ENCODE assay signal across 22 mouse cellular contexts in genomic region chr8:121342931-121343330, GRCm38 (mm10).
A peak's percentile ranks its signal among the peaks of the same experiment; 100 is the strongest.
DNase-seq lines count a peak whose midpoint lies in the region; ATAC-seq lines count a peak whose summit lies in the region.
"Had no signal": no experiment of that assay in that cellular context is flagged by ENCODE, and none has a peak within 500 bp of the region (broad histone marks: within the 10 kb centered on the region; RNA-seq: fewer than 3 reads in every experiment).

No protein-coding gene starts in this region.

- H3K36me3 ChIP-seq in kidney, embryonic 16.5 days (ENCODE audit: insufficient read depth, low read length) = no peaks in the 10 kb centered on the region
- no peaks in the 10 kb centered on the region for H3K36me3 ChIP-seq in limb, embryonic 10.5 days
- no peaks in the 10 kb centered on the region for H3K36me3 ChIP-seq in hindbrain, embryonic 11.5 days (ENCODE audit: control insufficient read depth, insufficient read depth, low read length)
- H3K36me3 ChIP-seq: forebrain, embryonic 15.5 days; G1E; hindbrain, embryonic 13.5 days; midbrain, embryonic 12.5 days; neural tube, embryonic 12.5 days had no signal

- H3K4me1 ChIP-seq in kidney, embryonic 16.5 days (ENCODE audit: insufficient read depth, low read length) = peaks cover 43% of the 10 kb centered on the region
- H3K4me1 ChIP-seq in limb, embryonic 10.5 days = peaks cover 66% of the 10 kb centered on the region
- H3K4me1 ChIP-seq in hindbrain, embryonic 11.5 days (replicated peaks; ENCODE audit: control insufficient read depth, insufficient read depth, low read length) = no peaks in the 10 kb centered on the region
- H3K4me1 ChIP-seq: forebrain, embryonic 15.5 days; midbrain, embryonic 12.5 days had no signal

- ATAC-seq in kidney, embryonic 16.5 days (ENCODE audit: low FRiP score, low TSS enrichment) = no peak
- no peak for ATAC-seq in hindbrain, embryonic 11.5 days (ENCODE audit: low FRiP score)
- ATAC-seq: forebrain, embryonic 15.5 days; inflammation-experienced regulatory T-cells, adult 6 months had no signal

- no peak overlapping the region for H3K4me3 ChIP-seq in kidney, embryonic 16.5 days (ENCODE audit: low read length)
- H3K4me3 ChIP-seq in limb, embryonic 10.5 days = peak overlapping the region; percentile 19; the same call in 1 of the 2 replicates
- no peak overlapping the region for H3K4me3 ChIP-seq in hindbrain, embryonic 11.5 days (ENCODE audit: low read depth, low read length)
- H3K4me3 ChIP-seq: forebrain, embryonic 15.5 days; heart, adult 2 months; hindbrain, embryonic 13.5 days; midbrain, embryonic 12.5 days; neural tube, embryonic 12.5 days had no signal

- H3K9ac ChIP-seq in kidney, embryonic 16.5 days (replicated peaks; ENCODE audit: low read length) = no peak overlapping the region
- H3K9ac ChIP-seq in hindbrain, embryonic 11.5 days (ENCODE audit: low read depth, low read length) = no peak overlapping the region
- H3K9ac ChIP-seq: forebrain, embryonic 15.5 days; hindbrain, embryonic 13.5 days; liver, embryonic 14.5 days; midbrain, embryonic 12.5 days; neural tube, embryonic 12.5 days had no signal

- peak; percentile 28 for DNase-seq in embryo, embryonic 11 days
- no peak for DNase-seq in embryo, embryonic 10.5 days (ENCODE audit: low spot score)
- DNase-seq in kidney, adult 9 months = no peak
- peak; percentile 61 for DNase-seq in NIH3T3 (ENCODE audit: low read depth)
- DNase-seq in limb, embryonic 10.5 days (ENCODE audit: low spot score) = peak; percentile 53
- no peak for DNase-seq in ovary, postnatal 36 days (ENCODE audit: low spot score)
- no peak for DNase-seq in hindbrain, embryonic 11.5 days (ENCODE audit: low spot score)
- DNase-seq: adrenal gland, postnatal 25 days; cerebellum, adult 18-20 months; cerebellum, postnatal 25 days; gastrocnemius, postnatal 14 days; heart, adult 2 months; heart, postnatal 10 days; kidney, postnatal 10 days had no signal

- H3K4me2 ChIP-seq in kidney, embryonic 16.5 days (replicated peaks; ENCODE audit: low read depth, low read length) = no peak overlapping the region
- no peak overlapping the region for H3K4me2 ChIP-seq in hindbrain, embryonic 11.5 days (replicated peaks; ENCODE audit: low read depth, low read length)
- H3K4me2 ChIP-seq: forebrain, embryonic 15.5 days; hindbrain, embryonic 13.5 days; midbrain, embryonic 12.5 days; neural tube, embryonic 12.5 days had no signal

- no peaks in the 10 kb centered on the region; the same call in 1 of the 2 replicates for H3K27me3 ChIP-seq in kidney, embryonic 16.5 days (ENCODE audit: insufficient read depth, low read length)
- H3K27me3 ChIP-seq in limb, embryonic 10.5 days (ENCODE audit: low read depth, poor library complexity, severe bottlenecking) = peaks cover 64% of the 10 kb centered on the region
- H3K27me3 ChIP-seq in hindbrain, embryonic 11.5 days (ENCODE audit: control insufficient read depth, insufficient read depth, low read length) = no peaks in the 10 kb centered on the region
- H3K27me3 ChIP-seq: forebrain, embryonic 15.5 days; midbrain, embryonic 12.5 days had no signal

- peak overlapping the region; percentile 53 for H3K27ac ChIP-seq in kidney, embryonic 16.5 days (ENCODE audit: low read length)
- peak overlapping the region; percentile 80 for H3K27ac ChIP-seq in limb, embryonic 10.5 days
- no peak overlapping the region for H3K27ac ChIP-seq in hindbrain, embryonic 11.5 days (ENCODE audit: low read depth, low read length)
- H3K27ac ChIP-seq: forebrain, embryonic 15.5 days; heart, adult 2 months; hindbrain, embryonic 13.5 days; liver, embryonic 14.5 days; midbrain, embryonic 12.5 days; neural tube, embryonic 12.5 days had no signal

- no peaks in the 10 kb centered on the region for H3K9me3 ChIP-seq in kidney, embryonic 16.5 days (ENCODE audit: low read length)
- no peaks in the 10 kb centered on the region for H3K9me3 ChIP-seq in limb, embryonic 10.5 days (replicated peaks)
- no peaks in the 10 kb centered on the region for H3K9me3 ChIP-seq in hindbrain, embryonic 11.5 days (ENCODE audit: control insufficient read depth, low read length)
- H3K9me3 ChIP-seq: forebrain, embryonic 15.5 days; hindbrain, embryonic 13.5 days; midbrain, embryonic 12.5 days; neural tube, embryonic 12.5 days had no signal

- WGBS in kidney, embryonic 16.5 days = 12% methylated on average over 13 of the region's 13 CpGs
- 18% methylated on average over 13 of the region's 13 CpGs for WGBS in limb, embryonic 10.5 days
- 45% methylated on average over 13 of the region's 13 CpGs for WGBS in hindbrain, embryonic 11.5 days

Comparison
In these comparisons a context has a peak if more than half of its experiments do, and no peak if none do; other contexts are left out.
1. DNase-seq: peak in embryo, embryonic 11 days (single experiment), NIH3T3 (single experiment) and limb, embryonic 10.5 days (single experiment); none in embryo, embryonic 10.5 days (single experiment), kidney, adult 9 months (single experiment), ovary, postnatal 36 days (single experiment) and hindbrain, embryonic 11.5 days (single experiment).